Mouse (Mus musculus) Patski (cell line): ENCODE data around the gene Mxd1. TPM values are rescaled to one million over a fixed set of nuclear protein-coding genes. Genes with fewer than 3 reads are reported as not detected.

Source experiments
- ATAC-seq: fragments of 100-300 bp; one replicate; pipeline ENCODE4 v1.8.0; 2021
- CTCF ChIA-PET: fragments of 350-600 bp; sonication (Branson Sonifier 250); formaldehyde crosslinking; loops from one replicate; lab custom pipeline; 2022; ENCODE audit warnings: inconsistent platforms; lab: Charles Lee
- POLR2A ChIA-PET: fragments of 350-600 bp; sonication (Branson Sonifier 250); formaldehyde crosslinking; loops from one replicate; lab custom pipeline; 2022; ENCODE audit warnings: antibody characterized with exemption, inconsistent platforms; lab: Charles Lee
- DNase-seq: peaks from one replicate; pipeline ENCODE4 v3.0.0-alpha.2; 2011; ENCODE audit warnings: low read depth, low spot score
- H3K27me3 ChIP-seq: fragments of 371-371 bp; one replicate; pipeline ENCODE4 v1.5.1; 2021
- CTCF ChIP-seq: fragments of 100-300 bp; IDR thresholded peaks from one replicate; pipeline ENCODE4 v1.5.1; 2021
- in situ Hi-C: fragments of 300-500 bp; cut with MboI; formaldehyde crosslinking; loops from 3 replicates; pipeline ENCODE4 v1.11.1; 2018; ENCODE audit warnings: low pct_unique_long_range_greater_than_20kb, mixed read lengths
- polyA plus RNA-seq: library from polyadenylated mRNA; unstranded; gene quantifications from one replicate; pipeline ENCODE4 v1.2.3, GENCODE M21; 2021

Gene Mxd1
- polyA plus RNA-seq, 1 experiment from 2014 or later: 4.8 TPM

DNA sequence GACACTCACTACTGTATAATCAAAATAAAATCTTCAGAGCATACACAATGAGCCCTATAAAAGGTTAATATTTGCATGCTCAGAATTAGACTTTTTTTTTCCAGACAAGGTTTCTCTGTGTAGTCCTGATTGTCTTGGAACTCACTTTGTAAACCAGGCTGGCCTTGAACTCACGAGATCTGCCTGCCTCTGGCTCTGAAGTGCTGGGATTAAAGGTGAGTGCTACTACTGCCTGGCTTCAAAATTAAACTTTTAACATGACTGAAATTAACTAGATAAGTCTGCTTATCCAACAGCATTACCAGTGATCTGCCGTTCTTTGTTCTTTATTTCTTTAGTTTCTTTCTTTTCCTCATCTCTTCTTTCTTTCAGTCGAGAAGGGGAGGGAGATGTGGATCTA is 12.3 kb upstream of the Mxd1 start:
- ATAC-seq: no peak
- CTCF ChIA-PET: no interaction called here

DNA sequence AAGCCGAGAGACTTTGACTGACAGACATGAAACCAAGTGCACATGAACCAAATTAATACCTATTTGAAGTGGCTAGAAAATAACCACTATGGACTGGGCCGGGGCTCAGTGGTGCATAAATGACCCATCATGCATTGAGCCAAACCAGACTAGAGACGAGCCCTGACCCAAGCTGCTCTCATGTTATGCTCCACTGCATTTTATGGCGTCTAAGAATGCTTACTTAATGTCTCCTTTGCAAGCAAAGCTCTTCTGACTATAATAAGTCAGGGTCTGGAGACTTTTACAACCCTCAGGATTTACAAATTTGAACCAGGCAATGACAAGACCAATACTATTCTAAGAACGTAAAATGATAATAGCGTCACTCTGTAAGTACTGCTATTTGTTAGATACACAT is 9.4 kb upstream of the Mxd1 start:
- CTCF ChIA-PET: interaction anchor here (1.4 to 1.6 kb wide), 2 partner anchors 12 to 24 kb away, joined by 3 to 5 read pairs; no protein-coding TSS in a partner anchor
- peak; percentile 47 for ATAC-seq
- POLR2A ChIA-PET: no interaction called here
- in situ Hi-C loops: loop anchor here (10.0 kb wide), 1 partner anchor 244 kb away; the partner anchor contains the start of gene C87436
- H3K27me3 ChIP-seq: no peaks in the 10 kb centered on the region
- DNase-seq: peak; percentile 73
- no peak for TF ChIP-seq CTCF

More for the DNA sequence above, 12.3 kb upstream of the Mxd1 start:
- DNase-seq: no peak
- no peaks in the 10 kb centered on the region for H3K27me3 ChIP-seq
- in situ Hi-C loops: no loop called here
- POLR2A ChIA-PET: no interaction called here
- TF ChIP-seq CTCF: no peak

DNA sequence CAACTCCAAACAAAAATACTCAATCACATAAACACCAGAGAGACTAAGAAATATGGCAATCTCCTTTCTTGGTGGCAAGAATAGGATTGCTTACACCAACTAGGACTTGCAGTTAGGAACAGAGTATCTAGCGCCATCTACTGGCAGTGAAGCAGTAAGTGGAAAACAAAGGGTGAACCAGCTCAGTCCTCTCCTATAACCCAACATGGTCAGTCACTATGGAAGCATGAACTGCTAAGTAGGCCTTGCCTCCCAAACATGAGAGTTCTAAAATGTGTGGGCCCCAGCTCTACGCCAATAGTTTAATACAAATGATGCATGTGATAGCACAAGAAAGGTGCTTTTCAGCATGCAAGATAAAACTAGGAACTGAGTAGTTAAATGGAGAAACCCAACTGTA is 1.9 kb upstream of the Mxd1 start:
- in situ Hi-C loops: loop anchor here (5.0 to 10.0 kb wide), 2 partner anchors 124 to 236 kb away; partner anchors contain the start of gene C87436
- no peak for TF ChIP-seq CTCF
- ChIA-PET CTCF (interaction anchor here (0.7 to 1.8 kb wide), 10 partner anchors 12 to 141 kb away, joined by 3 to 12 read pairs (median 4); no protein-coding TSS in a partner anchor), POLR2A (no interaction called here)
- ATAC-seq: no peak
- no peaks in the 10 kb centered on the region for H3K27me3 ChIP-seq
- no peak for DNase-seq

GRCm38 (mm10) chr6:86669240-86669727 is 323 bp upstream of the Mxd1 start:
- ATAC-seq (peak; percentile 98), DNase-seq (peak; percentile 98)
- in situ Hi-C loops: loop anchor here (5.0 kb wide), 1 partner anchor 67 kb away; no protein-coding TSS in a partner anchor
- H3K27me3 ChIP-seq: no peaks in the 10 kb centered on the region
- POLR2A ChIA-PET: interaction anchor here (0.6 kb wide), 1 partner anchor 16 kb away, joined by 4 read pairs; no protein-coding TSS in a partner anchor
- CTCF ChIA-PET: interaction anchor here (1.3 to 1.6 kb wide), 2 partner anchors 122 to 124 kb away, joined by 5 to 9 read pairs; no protein-coding TSS in a partner anchor
- TF ChIP-seq CTCF: no peak

- ChIA-PET CTCF (no interaction called here), POLR2A (no interaction called here)
- no peak for TF ChIP-seq CTCF
- DNase-seq (no peak), ATAC-seq (no peak)
- H3K27me3 ChIP-seq: no peaks in the 10 kb centered on the region
- in situ Hi-C loops: loop anchor here (5.0 kb wide), 1 partner anchor 65 kb away; no protein-coding TSS in a partner anchor
Measured at GRCm38 (mm10) chr6:86667061-86667460, 1.9 kb downstream of the Mxd1 start.

- DNase-seq (no peak), ATAC-seq (no peak)
- CTCF ChIA-PET: interaction anchor here (0.7 kb wide), 1 partner anchor 12 kb away, joined by 3 read pairs; no protein-coding TSS in a partner anchor
- TF ChIP-seq CTCF: no peak
- in situ Hi-C loops: loop anchor here (5.0 kb wide), 1 partner anchor 63 kb away; no protein-coding TSS in a partner anchor
- POLR2A ChIA-PET: interaction anchor here (0.7 kb wide), 1 partner anchor 49 kb away, joined by 6 read pairs; no protein-coding TSS in a partner anchor
- H3K27me3 ChIP-seq: no peaks in the 10 kb centered on the region
Measured at GRCm38 (mm10) chr6:86665560-86666307, 3.2 kb downstream of the Mxd1 start.

DNA sequence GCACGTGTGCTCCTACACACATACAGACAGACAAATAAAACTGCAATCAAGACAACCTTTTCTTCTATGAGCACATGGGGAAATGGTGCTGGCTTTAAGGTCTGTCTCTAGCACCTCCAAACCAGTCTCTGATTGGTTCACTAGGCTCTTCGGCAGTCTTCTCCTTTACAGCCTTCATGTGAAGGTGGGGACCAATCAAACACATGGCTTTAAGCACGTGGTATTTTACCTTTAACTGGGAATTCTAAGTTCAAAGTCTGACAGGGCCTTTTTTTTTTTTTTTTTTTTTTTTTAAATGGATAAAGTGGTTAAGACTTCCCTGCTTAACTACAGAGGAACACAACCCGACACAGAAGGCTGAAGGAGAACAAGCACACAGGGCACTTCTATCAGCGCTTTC is 3.9 kb downstream of the Mxd1 start:
- ChIA-PET POLR2A (interaction anchor here (0.7 kb wide), 1 partner anchor 48 kb away, joined by 6 read pairs; no protein-coding TSS in a partner anchor), CTCF (interaction anchor here (1.3 kb wide), 1 partner anchor 120 kb away, joined by 4 read pairs; no protein-coding TSS in a partner anchor)
- no peak for TF ChIP-seq CTCF
- ATAC-seq (no peak), DNase-seq (no peak)
- in situ Hi-C loops: loop anchor here (5.0 kb wide), 1 partner anchor 63 kb away; no protein-coding TSS in a partner anchor
- no peaks in the 10 kb centered on the region for H3K27me3 ChIP-seq

DNA sequence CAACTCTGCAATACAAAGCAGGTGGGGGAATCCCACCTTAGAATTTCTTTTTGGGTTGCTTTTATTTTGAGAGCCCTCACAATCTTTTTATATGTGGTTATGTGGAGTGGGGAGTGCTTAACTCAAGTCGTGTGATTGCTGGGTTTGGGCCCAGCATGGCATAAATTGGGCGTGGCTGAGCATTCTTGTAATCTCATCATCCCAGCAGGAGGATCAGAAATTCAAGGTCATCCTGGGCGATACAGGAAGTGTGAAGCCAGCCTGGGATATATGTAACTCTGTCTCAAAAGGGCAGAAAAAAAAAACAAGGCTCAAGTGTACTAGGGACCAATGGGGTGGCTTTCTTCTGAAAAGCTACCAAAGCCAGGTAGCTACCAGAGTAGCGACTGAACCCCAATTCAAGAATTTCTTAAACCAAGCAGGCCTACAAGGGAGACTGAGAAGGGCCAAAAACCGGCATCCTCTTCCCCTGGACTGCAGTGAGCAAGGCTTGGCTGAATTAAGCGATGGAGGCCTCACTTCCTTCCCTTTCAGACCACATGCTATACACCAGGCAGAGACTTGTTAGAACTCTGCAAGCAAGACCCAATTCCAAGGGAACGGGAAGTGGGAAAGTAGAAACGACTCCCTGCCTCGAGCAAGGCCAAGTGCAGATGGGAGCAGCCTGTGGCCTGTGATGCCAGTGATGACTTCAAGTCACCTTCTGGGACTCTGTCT is 8.6 kb downstream of the Mxd1 start:
- in situ Hi-C loops: no loop called here

GRCm38 (mm10) chr6:86658501-86658900 is 10.5 kb downstream of the Mxd1 start:
- no peaks in the 10 kb centered on the region for H3K27me3 ChIP-seq
- TF ChIP-seq CTCF: no peak
- POLR2A ChIA-PET: no interaction called here
- no peak for ATAC-seq
- in situ Hi-C loops: no loop called here
- CTCF ChIA-PET: no interaction called here
- no peak for DNase-seq

More for the DNA sequence above, 8.6 kb downstream of the Mxd1 start:
- no peak for TF ChIP-seq CTCF
- H3K27me3 ChIP-seq: no peaks in the 10 kb centered on the region
- DNase-seq (no peak), ATAC-seq (no peak)
- ChIA-PET CTCF (no interaction called here), POLR2A (no interaction called here)
